Comparison of ENCODE assay signal across 11 mouse cellular contexts in genomic region chr7:81072463-81072862, GRCm38 (mm10). TPM values are rescaled to one million over a fixed set of nuclear protein-coding genes. Genes with fewer than 3 reads are reported as not detected.
A peak's percentile ranks its signal among the peaks of the same experiment; 100 is the strongest.
DNase-seq lines count a peak whose midpoint lies in the region; ATAC-seq lines count a peak whose summit lies in the region.
"Had no signal": no experiment of that assay in that cellular context is flagged by ENCODE, and none has a peak within 500 bp of the region (broad histone marks: within the 10 kb centered on the region; RNA-seq: fewer than 3 reads in every experiment).

No protein-coding gene starts in this region.

- H3K27me3 ChIP-seq in limb, embryonic 15.5 days: no peaks in the 10 kb centered on the region
- H3K27me3 ChIP-seq: embryonic facial prominence, embryonic 13.5 days; limb, embryonic 12.5 days had no signal

- no peak overlapping the region for H3K4me3 ChIP-seq in limb, embryonic 15.5 days
- H3K4me3 ChIP-seq: embryonic facial prominence, embryonic 13.5 days; limb, embryonic 12.5 days; myocyte had no signal

- no peak for ATAC-seq in limb, embryonic 15.5 days (ENCODE audit: insufficient number of reproducible peaks, low FRiP score, low TSS enrichment, low read depth)

- 34% methylated on average over 5 of the region's 5 CpGs for WGBS in limb, embryonic 15.5 days

- H3K9ac ChIP-seq in limb, embryonic 15.5 days: no peak overlapping the region
- H3K9ac ChIP-seq: embryonic facial prominence, embryonic 13.5 days; limb, embryonic 12.5 days had no signal

- H3K4me1 ChIP-seq in limb, embryonic 15.5 days: peaks cover 21% of the 10 kb centered on the region

- H3K9me3 ChIP-seq in limb, embryonic 15.5 days: no peaks in the 10 kb centered on the region
- H3K9me3 ChIP-seq: embryonic facial prominence, embryonic 13.5 days had no signal

- peak overlapping the region; percentile 34; the same call in 1 of the 2 replicates for H3K27ac ChIP-seq in limb, embryonic 15.5 days
- H3K27ac ChIP-seq: embryonic facial prominence, embryonic 13.5 days; limb, embryonic 12.5 days had no signal

- H3K4me2 ChIP-seq in limb, embryonic 15.5 days: no peak overlapping the region
- H3K4me2 ChIP-seq: embryonic facial prominence, embryonic 13.5 days; limb, embryonic 12.5 days had no signal

- no peaks in the 10 kb centered on the region for H3K36me3 ChIP-seq in limb, embryonic 15.5 days
- H3K36me3 ChIP-seq: embryonic facial prominence, embryonic 13.5 days; limb, embryonic 12.5 days had no signal

- DNase-seq in adrenal gland, postnatal 10 days: peak; percentile 44
- no peak for DNase-seq in adrenal gland, postnatal 4 days (ENCODE audit: low spot score in 2 of 2)
- DNase-seq in right cerebral cortex, postnatal 25 days: peak; percentile 35
- DNase-seq in right cerebral cortex, postnatal 10 days (ENCODE audit: low spot score in 2 of 2): no peak
- peak; percentile 81 for DNase-seq in testis, postnatal 10 days (ENCODE audit: low spot score)
- no peak for DNase-seq in B cell, adult 2 months
- no peak for DNase-seq in thymus, postnatal 4 days

RNA-seq across cellular contexts. Expression of gene Alpk3, which starts 15.1 kb away (rescaled TPM):
- 10 to 100 TPM in 1 of 2 experiments, 1 to 10 TPM in 1; 3.1 to 12.0 TPM for total RNA-seq in adrenal gland, postnatal 10 days (2021)
- 1 to 10 TPM; 2.0 to 4.7 TPM for total RNA-seq in adrenal gland, postnatal 4 days (2021)
- polyA plus RNA-seq in limb, embryonic 15.5 days (2015; fragmentation: Nextera tagmentation; extraction: Ambion mirVana): 2.2 and 5.9 TPM in 2 replicates

RNA-seq across cellular contexts. Expression of gene Slc28a1, which starts 42.1 kb away (rescaled TPM):
- under 1 TPM; 0.58 to 0.66 TPM for total RNA-seq in adrenal gland, postnatal 10 days (2021)
- total RNA-seq in adrenal gland, postnatal 4 days (2021): under 1 TPM; 0.56 TPM
- polyA plus RNA-seq in limb, embryonic 15.5 days (2015; fragmentation: Nextera tagmentation; extraction: Ambion mirVana): 0.06 and 0.15 TPM in 2 replicates
- polyA plus RNA-seq: embryonic facial prominence, embryonic 13.5 days; limb, embryonic 12.5 days; myocyte had no signal

Comparison
In these comparisons a context has a peak if more than half of its experiments do, and no peak if none do; other contexts are left out.
1. DNase-seq: peak in adrenal gland, postnatal 10 days (single experiment), right cerebral cortex, postnatal 25 days (single experiment) and testis, postnatal 10 days (single experiment); none in adrenal gland, postnatal 4 days (0 of 2), right cerebral cortex, postnatal 10 days (0 of 2), B cell, adult 2 months (0 of 2) and thymus, postnatal 4 days (single experiment).